Mouse (Mus musculus) embryonic facial prominence, embryonic 10.5 days (tissue): Measurements from ENCODE around the gene Prph2. TPM values are rescaled to one million over a fixed set of nuclear protein-coding genes. Genes with fewer than 3 reads are reported as not detected.

ENCODE experiments used
- DNase-seq: peaks from one replicate; pipeline ENCODE4 v3.0.0-alpha.2; 2017; ENCODE audit warnings: low spot score
- H3K27ac ChIP-seq: fragments of 300-500 bp; sonication (generic); replicated peaks from 2 replicates; pipeline ENCODE4 v1.5.1; 2016; ENCODE audit warnings: mild to moderate bottlenecking
- H3K27me3 ChIP-seq: fragments of 300-500 bp; sonication (generic); replicated peaks from 2 replicates; pipeline ENCODE4 v1.6.1; 2016; ENCODE audit warnings: low read depth, mild to moderate bottlenecking; ENCODE audit not compliant: poor library complexity, severe bottlenecking
- H3K36me3 ChIP-seq: fragments of 300-500 bp; sonication (generic); replicated peaks from 2 replicates; pipeline ENCODE4 v1.6.1; 2016; ENCODE audit warnings: mild to moderate bottlenecking, moderate library complexity
- H3K4me1 ChIP-seq: fragments of 300-500 bp; sonication (generic); 2 replicates; pipeline ENCODE4 v1.6.1; 2016
- H3K4me3 ChIP-seq: fragments of 300-500 bp; sonication (generic); 2 replicates; pipeline ENCODE4 v1.5.1; 2016; ENCODE audit warnings: mild to moderate bottlenecking, moderate library complexity
- H3K9me3 ChIP-seq: fragments of 300-500 bp; sonication (generic); 2 replicates; pipeline ENCODE4 v1.6.1; 2016; ENCODE audit warnings: mild to moderate bottlenecking
- WGBS: fragments of 180-500 bp; shearing (Covaris S2); methylation state at CpG from one replicate; pipeline ENCODE4 v1.1.7; 2016; 5-methylcytosine and 5-hydroxymethylcytosine counted together
- polyA plus RNA-seq: library from polyadenylated mRNA; unstranded; fragments of >200 nt; fragmentation: Nextera tagmentation; extraction: Ambion mirVana; gene quantifications from 2 replicates; pipeline ENCODE4 v1.2.1, GENCODE M21; 2016

Prph2 gene
- not detected in 2 replicates for polyA plus RNA-seq

GRCm38 (mm10) chr17:46910186-46910585, at the start of gene Prph2:
Gene Prph2, plus strand, starts transcription at chr17:46910459.
- 0 out of 2 replicates have a peak, but pooled peaks cover 4% of the 10 kb centered on the region for H3K9me3 ChIP-seq
- peaks cover 20% of the 10 kb centered on the region for H3K4me1 ChIP-seq
- WGBS, result 88% methylated on average over 10 of the region's 10 CpGs

DNA sequence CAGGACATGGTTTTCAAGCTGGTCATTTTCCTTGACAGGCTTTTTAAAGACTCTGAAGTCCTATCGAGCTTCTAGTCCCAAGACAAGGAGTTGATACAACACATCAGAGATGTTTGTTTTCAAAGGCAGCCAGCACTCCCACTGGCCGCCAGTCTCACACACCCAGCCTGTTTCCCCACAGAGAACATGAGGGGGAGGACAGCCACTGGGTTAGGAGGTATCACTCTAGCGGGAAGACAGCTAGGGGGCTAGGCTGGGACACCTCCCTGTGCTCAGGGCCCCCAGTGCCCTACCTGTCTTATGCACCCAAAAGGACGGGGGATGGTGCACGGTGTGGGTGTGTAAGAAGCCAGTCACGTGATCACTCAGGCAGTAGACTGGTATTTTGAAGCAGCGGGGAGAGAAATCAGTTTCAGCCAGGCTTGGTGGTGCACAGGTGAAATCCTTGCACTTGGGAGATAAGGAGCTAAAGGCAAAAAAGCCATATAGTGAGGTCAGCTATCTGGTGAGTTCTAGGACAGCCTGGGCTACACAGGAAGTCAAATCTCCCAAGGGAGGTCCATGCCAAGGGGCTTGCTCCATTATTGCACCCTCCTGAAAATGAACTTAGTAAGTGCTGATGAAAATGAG, 45.6 kb upstream of the Prph2 start:
- WGBS, result 80% methylated on average over 7 of the region's 7 CpGs
- Histone ChIP-seq H3K27ac (no peak overlapping the region), H3K9me3 (no peaks in the 10 kb centered on the region), H3K27me3 (no peaks in the 10 kb centered on the region), H3K4me3 (no peak overlapping the region), H3K36me3 (no peaks in the 10 kb centered on the region), H3K4me1 (peaks cover 4% of the 10 kb centered on the region)
- DNase-seq, result no peak

More at GRCm38 (mm10) chr17:46910186-46910585, at the start of gene Prph2:
- H3K27ac ChIP-seq, result no peak within 1 kb of the TSS
- H3K36me3 ChIP-seq, result no peaks in the 10 kb centered on the region
- H3K27me3 ChIP-seq, result no peaks in the 10 kb centered on the region
- DNase-seq, result no peak
- no peak within 1 kb of the TSS for H3K4me3 ChIP-seq

GRCm38 (mm10) chr17:46866836-46867235, 43.4 kb upstream of the Prph2 start:
- no peaks in the 10 kb centered on the region for H3K27me3 ChIP-seq
- H3K4me3 ChIP-seq, result no peak overlapping the region
- H3K27ac ChIP-seq, result no peak overlapping the region
- no peaks in the 10 kb centered on the region for H3K4me1 ChIP-seq
- no peaks in the 10 kb centered on the region for H3K9me3 ChIP-seq
- DNase-seq, result no peak
- no peaks in the 10 kb centered on the region for H3K36me3 ChIP-seq
- WGBS, result 93% methylated on average over 12 of the region's 12 CpGs

GRCm38 (mm10) chr17:46870204-46870798, 40.0 kb upstream of the Prph2 start:
- Histone ChIP-seq H3K4me3 (no peak overlapping the region), H3K9me3 (no peaks in the 10 kb centered on the region), H3K27ac (no peak overlapping the region), H3K4me1 (peaks cover 23% of the 10 kb centered on the region), H3K36me3 (no peaks in the 10 kb centered on the region), H3K27me3 (no peaks in the 10 kb centered on the region)
- WGBS, result 96% methylated on average over 5 of the region's 5 CpGs
- DNase-seq, result no peak

GRCm38 (mm10) chr17:46870913-46871312, 39.3 kb upstream of the Prph2 start:
- 74% methylated on average over 1 of the region's 1 CpGs for WGBS
- no peak overlapping the region for H3K27ac ChIP-seq

DNA sequence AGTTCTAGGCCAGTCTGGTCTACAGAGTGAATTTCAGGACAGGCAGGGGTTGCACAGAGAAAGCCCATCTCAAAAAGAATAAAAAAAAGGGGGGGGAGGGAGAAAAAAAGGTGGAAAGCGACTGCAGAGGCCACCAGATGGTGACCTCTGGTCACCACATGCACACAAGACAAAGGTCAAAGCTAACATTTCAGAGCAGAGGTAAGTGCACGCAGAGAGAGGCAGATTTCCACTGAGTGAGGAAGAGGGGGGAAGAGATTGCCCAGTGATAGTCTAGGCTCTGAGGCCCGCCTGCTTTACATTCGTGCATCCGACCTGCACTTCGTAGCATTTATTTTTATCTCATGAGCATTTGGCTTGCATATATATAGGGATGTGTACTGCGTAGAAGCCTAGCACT, 37.5 kb upstream of the Prph2 start:
- Histone ChIP-seq H3K4me1 (peaks cover 31% of the 10 kb centered on the region), H3K27ac (no peak overlapping the region), H3K36me3 (no peaks in the 10 kb centered on the region), H3K9me3 (no peaks in the 10 kb centered on the region), H3K4me3 (no peak overlapping the region), H3K27me3 (no peaks in the 10 kb centered on the region)
- no peak for DNase-seq
- 65% methylated on average over 7 of the region's 7 CpGs for WGBS

More at GRCm38 (mm10) chr17:46870913-46871312, 39.3 kb upstream of the Prph2 start:
- no peak overlapping the region for H3K4me3 ChIP-seq
- no peaks in the 10 kb centered on the region for H3K27me3 ChIP-seq
- H3K36me3 ChIP-seq, result no peaks in the 10 kb centered on the region
- no peak for DNase-seq
- H3K4me1 ChIP-seq, result peaks cover 23% of the 10 kb centered on the region
- no peaks in the 10 kb centered on the region for H3K9me3 ChIP-seq

DNA sequence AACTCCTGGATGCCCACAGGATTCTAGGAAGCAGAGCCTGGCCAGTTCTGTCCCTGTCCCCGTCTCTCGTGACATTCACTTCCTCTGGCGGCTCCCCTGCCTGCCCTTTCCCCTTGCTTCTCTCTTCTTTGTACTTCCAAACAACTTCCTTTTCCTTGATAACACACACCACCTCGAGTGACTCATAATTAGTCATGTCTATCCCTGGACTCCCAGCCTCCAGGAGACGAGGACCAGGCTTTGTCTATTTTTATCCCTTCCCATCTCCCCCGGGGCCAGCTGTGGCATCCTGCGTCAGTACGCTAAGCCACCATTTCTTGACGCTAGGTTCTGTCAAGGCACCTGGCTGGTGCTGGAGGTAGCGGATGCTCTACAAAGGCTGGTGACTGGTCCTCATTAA, 36.1 kb upstream of the Prph2 start:
- peaks cover 31% of the 10 kb centered on the region for H3K4me1 ChIP-seq
- no peaks in the 10 kb centered on the region for H3K9me3 ChIP-seq
- H3K4me3 ChIP-seq, result no peak overlapping the region
- peak overlapping the region; percentile 4; the same call in 1 of the 2 replicates for H3K27ac ChIP-seq
- no peaks in the 10 kb centered on the region for H3K36me3 ChIP-seq
- H3K27me3 ChIP-seq, result no peaks in the 10 kb centered on the region
- DNase-seq, result no peak
- 42% methylated on average over 10 of the region's 10 CpGs for WGBS

DNA sequence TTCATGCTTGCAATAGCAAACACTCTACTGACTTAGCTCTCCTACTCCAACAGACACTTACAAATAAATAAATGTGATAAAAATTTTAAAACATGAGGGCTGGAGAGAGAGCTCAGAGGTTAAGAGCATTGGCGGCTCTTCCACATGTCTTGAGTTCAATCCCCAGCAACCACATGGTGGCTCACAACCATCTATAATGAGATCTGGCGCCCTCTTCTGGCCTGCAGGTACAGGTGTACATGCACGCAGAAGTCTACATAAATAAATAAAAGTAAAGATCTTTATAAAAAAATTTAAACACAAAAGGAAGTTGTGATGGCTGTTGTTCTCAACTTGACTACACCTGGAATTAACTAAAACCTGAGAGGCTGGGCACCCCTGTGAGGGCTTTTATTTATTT, 34.6 kb upstream of the Prph2 start:
- peaks cover 37% of the 10 kb centered on the region for H3K4me1 ChIP-seq
- no peak for DNase-seq
- H3K27ac ChIP-seq, result no peak overlapping the region
- no peaks in the 10 kb centered on the region for H3K27me3 ChIP-seq
- no peak overlapping the region for H3K4me3 ChIP-seq
- H3K36me3 ChIP-seq, result no peaks in the 10 kb centered on the region
- 68% methylated on average over 3 of the region's 3 CpGs for WGBS
- H3K9me3 ChIP-seq, result no peaks in the 10 kb centered on the region

- DNase-seq, result peak; percentile 55
- Histone ChIP-seq H3K27me3 (no peaks in the 10 kb centered on the region), H3K36me3 (no peaks in the 10 kb centered on the region), H3K27ac (no peak overlapping the region; the same call in 1 of the 2 replicates), H3K9me3 (no peaks in the 10 kb centered on the region), H3K4me1 (peaks cover 37% of the 10 kb centered on the region), H3K4me3 (no peak overlapping the region)
- WGBS, result 61% methylated on average over 8 of the region's 8 CpGs
Measured at GRCm38 (mm10) chr17:46876371-46876950, 33.8 kb upstream of the Prph2 start.

DNA sequence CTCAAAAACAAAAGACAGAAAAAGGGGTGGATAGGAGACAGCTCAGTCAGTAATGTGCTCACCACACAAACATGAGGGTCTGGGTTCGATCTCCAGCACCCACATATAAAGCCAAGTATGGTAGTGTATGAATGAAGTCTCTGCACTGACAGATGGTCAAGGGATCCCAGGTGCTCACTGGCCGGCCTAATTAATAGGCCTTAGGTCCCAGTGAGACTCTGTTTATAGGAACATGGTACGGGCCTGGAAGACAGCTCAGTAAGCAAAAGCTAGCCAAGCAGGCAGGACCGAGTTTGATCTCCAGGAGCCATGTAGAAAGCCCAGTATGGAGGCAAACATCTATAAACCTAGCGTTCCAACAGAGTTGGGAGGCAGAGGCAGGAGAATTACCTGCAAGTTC, 33.2 kb upstream of the Prph2 start:
- Histone ChIP-seq H3K27me3 (no peaks in the 10 kb centered on the region), H3K27ac (no peak overlapping the region), H3K9me3 (no peaks in the 10 kb centered on the region), H3K4me1 (peaks cover 37% of the 10 kb centered on the region), H3K36me3 (no peaks in the 10 kb centered on the region), H3K4me3 (no peak overlapping the region)
- DNase-seq, result no peak
- WGBS, result 95% methylated on average over 5 of the region's 5 CpGs

- Histone ChIP-seq H3K4me1 (peaks cover 14% of the 10 kb centered on the region), H3K27ac (no peak overlapping the region), H3K4me3 (no peak overlapping the region), H3K9me3 (no peaks in the 10 kb centered on the region), H3K27me3 (no peaks in the 10 kb centered on the region), H3K36me3 (no peaks in the 10 kb centered on the region)
- DNase-seq, result no peak
- 62% methylated on average over 14 of the region's 14 CpGs for WGBS
Measured at GRCm38 (mm10) chr17:46879841-46880311, 30.4 kb upstream of the Prph2 start.

- WGBS, result 82% methylated on average over 2 of the region's 2 CpGs
- Histone ChIP-seq H3K4me3 (no peak overlapping the region), H3K27ac (no peak overlapping the region), H3K36me3 (no peaks in the 10 kb centered on the region), H3K9me3 (no peaks in the 10 kb centered on the region), H3K4me1 (peaks cover 14% of the 10 kb centered on the region), H3K27me3 (no peaks in the 10 kb centered on the region)
- DNase-seq, result no peak
Measured at GRCm38 (mm10) chr17:46880322-46880721, 29.9 kb upstream of the Prph2 start.

DNA sequence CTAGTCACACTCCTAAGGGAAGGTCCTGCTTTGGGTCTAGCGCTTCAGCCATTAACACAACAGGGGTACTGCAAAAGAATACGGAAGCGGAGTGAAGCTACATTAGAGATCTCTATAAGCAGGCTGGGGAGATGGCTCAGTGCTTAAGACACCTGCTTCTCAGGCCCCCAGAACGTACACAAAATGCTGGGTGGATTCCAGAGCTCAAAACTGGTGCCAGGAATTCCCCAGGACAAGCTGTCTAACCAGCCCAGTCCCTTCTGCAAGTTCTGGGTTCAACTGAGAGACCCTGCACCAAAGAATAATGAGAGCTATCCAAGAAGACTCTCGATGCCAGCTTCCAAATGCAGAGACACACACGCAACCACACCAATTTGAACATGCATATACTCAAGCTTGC, 28.5 kb upstream of the Prph2 start:
- 91% methylated on average over 6 of the region's 6 CpGs for WGBS
- Histone ChIP-seq H3K36me3 (no peaks in the 10 kb centered on the region), H3K27ac (no peak overlapping the region), H3K4me1 (peaks cover 15% of the 10 kb centered on the region), H3K9me3 (no peaks in the 10 kb centered on the region), H3K27me3 (no peaks in the 10 kb centered on the region), H3K4me3 (no peak overlapping the region)
- DNase-seq, result no peak
